Mouse (Mus musculus): ENCODE measurements around the gene Fsd2. TPM values are rescaled to one million over a fixed set of nuclear protein-coding genes. Genes with fewer than 3 reads are reported as not detected.
A peak's percentile ranks its signal among the peaks of the same experiment; 100 is the strongest.

Gene Fsd2
- total and polyA plus RNA-seq, 2 experiments from 2014 or later: 0.31 to 0.48 TPM

GRCm38 (mm10) chr7:81585326-81585725 lies 18.6 kb upstream of the Fsd2 start:
- Histone ChIP-seq H3K4me2 (ENCODE audit: low read depth) (no peak overlapping the region), H3K4me1 (ENCODE audit: insufficient read depth) (no peaks in the 10 kb centered on the region), H3K36me3 (ENCODE audit: insufficient read depth) (peaks cover 37% of the 10 kb centered on the region), H3K27me3 (ENCODE audit: insufficient read depth, low read length) (no peaks in the 10 kb centered on the region), H3K27ac (ENCODE audit: low read depth, low read length) (no peak overlapping the region), H3K9ac (no peak overlapping the region), H3K9me3 (ENCODE audit: low read length) (no peaks in the 10 kb centered on the region), H3K4me3 (ENCODE audit: low read depth, low read length) (no peak overlapping the region)
- DNase-seq: no peak
- no peak for TF ChIP-seq CTCF (IDR thresholded peaks at IDR 0.05; ENCODE audit: low read depth)
- WGBS: 92% methylated on average over 7 of the region's 7 CpGs
- no peak for ATAC-seq

- Histone ChIP-seq H3K9me3 (ENCODE audit: low read length) (no peaks in the 10 kb centered on the region), H3K4me2 (ENCODE audit: low read depth) (no peak overlapping the region), H3K27ac (ENCODE audit: low read depth, low read length) (no peak overlapping the region), H3K36me3 (ENCODE audit: insufficient read depth) (peaks cover 32% of the 10 kb centered on the region), H3K4me3 (ENCODE audit: low read depth, low read length) (no peak overlapping the region), H3K27me3 (ENCODE audit: insufficient read depth, low read length) (no peaks in the 10 kb centered on the region), H3K9ac (no peak overlapping the region), H3K4me1 (ENCODE audit: insufficient read depth) (no peaks in the 10 kb centered on the region)
- WGBS: 70% methylated on average over 3 of the region's 3 CpGs
- no peak for TF ChIP-seq CTCF (IDR thresholded peaks at IDR 0.05; ENCODE audit: low read depth)
- DNase-seq (no peak), ATAC-seq (no peak)
Observed at GRCm38 (mm10) chr7:81583512-81583911, 16.8 kb upstream of the Fsd2 start.

GRCm38 (mm10) chr7:81579312-81579711 lies 12.6 kb upstream of the Fsd2 start:
- DNase-seq (no peak), ATAC-seq (no peak)
- 97% methylated on average over 5 of the region's 5 CpGs for WGBS
- H3K9me3 ChIP-seq (ENCODE audit: low read length): no peaks in the 10 kb centered on the region
- H3K36me3 ChIP-seq (ENCODE audit: insufficient read depth): peaks cover 10% of the 10 kb centered on the region
- H3K9ac ChIP-seq: no peak overlapping the region
- H3K4me1 ChIP-seq (ENCODE audit: insufficient read depth): no peaks in the 10 kb centered on the region
- H3K4me2 ChIP-seq (ENCODE audit: low read depth): no peak overlapping the region
- H3K27me3 ChIP-seq (ENCODE audit: insufficient read depth, low read length): no peaks in the 10 kb centered on the region
- H3K4me3 ChIP-seq (ENCODE audit: low read depth, low read length): no peak overlapping the region
- no peak overlapping the region for H3K27ac ChIP-seq (ENCODE audit: low read depth, low read length)
- TF ChIP-seq CTCF (IDR thresholded peaks at IDR 0.05; ENCODE audit: low read depth): no peak

DNA sequence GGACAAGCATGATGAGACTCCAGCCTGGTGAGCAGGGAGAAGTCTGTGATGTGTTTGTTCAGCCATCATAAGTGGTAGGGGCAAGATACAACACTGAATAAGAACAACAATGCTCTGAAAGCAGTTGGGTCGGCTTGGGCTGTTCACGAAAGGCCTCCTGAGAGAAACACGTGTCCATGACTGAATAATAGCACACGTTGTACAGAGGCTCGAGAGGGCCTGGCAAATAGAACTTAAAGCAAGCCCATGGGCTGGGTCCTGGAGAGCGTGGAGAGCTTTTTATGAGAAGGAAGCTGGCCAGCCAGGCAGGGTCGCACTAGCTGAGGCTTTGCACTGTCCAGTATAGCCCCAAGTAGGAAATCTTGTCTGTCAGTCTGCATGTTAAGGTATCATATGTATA lies 11.7 kb upstream of the Fsd2 start:
- no peaks in the 10 kb centered on the region for H3K4me1 ChIP-seq (ENCODE audit: insufficient read depth)
- WGBS: 91% methylated on average over 7 of the region's 7 CpGs
- no peak overlapping the region for H3K9ac ChIP-seq
- peaks cover 10% of the 10 kb centered on the region for H3K36me3 ChIP-seq (ENCODE audit: insufficient read depth)
- H3K4me3 ChIP-seq (ENCODE audit: low read depth, low read length): no peak overlapping the region
- H3K27ac ChIP-seq (ENCODE audit: low read depth, low read length): no peak overlapping the region
- no peak for TF ChIP-seq CTCF (IDR thresholded peaks at IDR 0.05; ENCODE audit: low read depth)
- no peaks in the 10 kb centered on the region for H3K9me3 ChIP-seq (ENCODE audit: low read length)
- DNase-seq: no peak
- H3K4me2 ChIP-seq (ENCODE audit: low read depth): no peak overlapping the region
- H3K27me3 ChIP-seq (ENCODE audit: insufficient read depth, low read length): no peaks in the 10 kb centered on the region
- ATAC-seq: no peak

GRCm38 (mm10) chr7:81577872-81578271 lies 11.1 kb upstream of the Fsd2 start:
- no peak for ATAC-seq
- Histone ChIP-seq H3K4me3 (ENCODE audit: low read depth, low read length) (no peak overlapping the region), H3K9me3 (ENCODE audit: low read length) (no peaks in the 10 kb centered on the region), H3K36me3 (ENCODE audit: insufficient read depth) (peaks cover 10% of the 10 kb centered on the region), H3K9ac (no peak overlapping the region), H3K4me1 (ENCODE audit: insufficient read depth) (peaks cover 3% of the 10 kb centered on the region; the same call in 1 of the 2 replicates), H3K4me2 (ENCODE audit: low read depth) (no peak overlapping the region), H3K27ac (ENCODE audit: low read depth, low read length) (no peak overlapping the region), H3K27me3 (ENCODE audit: insufficient read depth, low read length) (no peaks in the 10 kb centered on the region)
- DNase-seq: no peak
- TF ChIP-seq CTCF (IDR thresholded peaks at IDR 0.05; ENCODE audit: low read depth): no peak
- WGBS: 91% methylated on average over 3 of the region's 3 CpGs

DNA sequence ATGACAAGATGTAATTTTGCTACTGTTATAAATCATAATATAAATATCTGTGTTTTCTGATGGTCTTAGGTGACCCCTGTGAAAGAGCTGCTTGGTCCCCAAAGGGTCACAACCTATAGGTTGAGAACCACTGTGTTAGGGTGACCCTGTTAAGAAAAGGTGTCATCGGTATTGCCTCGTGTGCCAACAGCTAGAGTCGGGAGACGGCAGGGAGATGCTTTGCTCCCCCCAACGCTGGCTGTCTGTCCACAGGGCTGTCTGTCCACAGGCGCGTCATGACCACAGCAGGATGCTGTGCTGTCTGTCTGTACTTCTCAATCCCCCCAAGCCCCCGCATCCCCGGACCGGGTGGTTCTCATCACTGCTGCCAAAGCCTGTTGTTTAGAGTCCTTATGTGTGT lies 8.9 kb upstream of the Fsd2 start:
- H3K9ac ChIP-seq: no peak overlapping the region
- H3K27me3 ChIP-seq (ENCODE audit: insufficient read depth, low read length): no peaks in the 10 kb centered on the region
- no peak for ATAC-seq
- no peak for DNase-seq
- H3K4me1 ChIP-seq (ENCODE audit: insufficient read depth): peaks cover 16% of the 10 kb centered on the region
- no peak overlapping the region for H3K4me3 ChIP-seq (ENCODE audit: low read depth, low read length)
- H3K9me3 ChIP-seq (ENCODE audit: low read length): no peaks in the 10 kb centered on the region
- WGBS: 96% methylated on average over 10 of the region's 10 CpGs
- H3K4me2 ChIP-seq (ENCODE audit: low read depth): no peak overlapping the region
- no peak overlapping the region for H3K27ac ChIP-seq (ENCODE audit: low read depth, low read length)
- H3K36me3 ChIP-seq (ENCODE audit: insufficient read depth): peaks cover 10% of the 10 kb centered on the region
- TF ChIP-seq CTCF (IDR thresholded peaks at IDR 0.05; ENCODE audit: low read depth): no peak

- no peak for TF ChIP-seq CTCF (IDR thresholded peaks at IDR 0.05; ENCODE audit: low read depth)
- Histone ChIP-seq H3K9me3 (ENCODE audit: low read length) (no peaks in the 10 kb centered on the region), H3K27ac (ENCODE audit: low read depth, low read length) (no peak overlapping the region), H3K36me3 (ENCODE audit: insufficient read depth) (peaks cover 10% of the 10 kb centered on the region), H3K4me2 (ENCODE audit: low read depth) (no peak overlapping the region), H3K4me3 (ENCODE audit: low read depth, low read length) (no peak overlapping the region), H3K9ac (no peak overlapping the region), H3K4me1 (ENCODE audit: insufficient read depth) (peaks cover 17% of the 10 kb centered on the region), H3K27me3 (ENCODE audit: insufficient read depth, low read length) (no peaks in the 10 kb centered on the region)
- no peak for ATAC-seq
- DNase-seq: no peak
- WGBS: 92% methylated on average over 9 of the region's 9 CpGs
Observed at GRCm38 (mm10) chr7:81573821-81574220, 7.1 kb upstream of the Fsd2 start.

DNA sequence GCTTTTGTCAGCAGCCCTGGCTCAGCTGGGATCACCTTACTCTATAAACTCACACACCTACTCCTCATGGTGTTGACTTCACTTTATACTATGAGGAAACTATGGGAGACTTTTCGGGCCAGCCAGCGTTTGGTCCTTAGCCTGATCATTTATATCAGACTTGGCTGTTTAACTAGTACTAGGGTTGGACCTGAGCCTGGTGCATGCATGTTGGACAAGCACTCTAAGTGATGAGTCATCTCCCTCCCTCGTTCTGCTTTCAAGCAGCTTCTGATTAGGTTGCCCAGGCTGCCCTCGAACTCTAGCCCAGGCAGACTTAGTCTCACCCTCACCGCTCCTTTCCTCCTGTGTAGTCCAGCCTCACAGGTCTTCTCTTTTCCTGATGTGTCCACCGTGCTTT lies 6.7 kb upstream of the Fsd2 start:
- peaks cover 17% of the 10 kb centered on the region for H3K4me1 ChIP-seq (ENCODE audit: insufficient read depth)
- no peak for DNase-seq
- no peaks in the 10 kb centered on the region for H3K9me3 ChIP-seq (ENCODE audit: low read length)
- no peaks in the 10 kb centered on the region for H3K27me3 ChIP-seq (ENCODE audit: insufficient read depth, low read length)
- H3K4me3 ChIP-seq (ENCODE audit: low read depth, low read length): no peak overlapping the region
- WGBS: 87% methylated on average over 6 of the region's 6 CpGs
- no peak overlapping the region for H3K9ac ChIP-seq
- TF ChIP-seq CTCF (IDR thresholded peaks at IDR 0.05; ENCODE audit: low read depth): no peak
- H3K36me3 ChIP-seq (ENCODE audit: insufficient read depth): peaks cover 5% of the 10 kb centered on the region
- ATAC-seq: no peak
- no peak overlapping the region for H3K27ac ChIP-seq (ENCODE audit: low read depth, low read length)
- H3K4me2 ChIP-seq (ENCODE audit: low read depth): 0 out of 2 replicates have a peak overlapping the region, but pooled peaks have one; percentile 76

All from forebrain, postnatal 0 days (tissue).